Mouse (Mus musculus) MEL (cell line): ENCODE results near the gene Lhpp. TPM values are rescaled to one million over a fixed set of nuclear protein-coding genes. Genes with fewer than 3 reads are reported as not detected.

Experiments
- DNase-seq: peaks from one replicate; pipeline ENCODE4 v3.0.0; 2011; ENCODE audit warnings: low read depth, low spot score
- H3K27ac ChIP-seq: 2 replicates; pipeline ENCODE4 v1.5.1; 2012; ENCODE audit warnings: low read depth, mild to moderate bottlenecking, control low read depth, low read length, moderate library complexity; ENCODE audit not compliant: control insufficient read depth
- H3K27me3 ChIP-seq, 2 experiments: fragments of 150-350 bp in 1 of 2; sonication (generic) in 1 of 2; 2 replicates each; pipeline ENCODE4 v1.6.1; 2012; ENCODE audit warnings: low read length in 2 of 2, mild to moderate bottlenecking in 2 of 2, improper control_type of control experiment in 1 of 2, moderate library complexity in 1 of 2; ENCODE audit not compliant: insufficient read depth in 2 of 2, control insufficient read depth in 1 of 2
- H3K36me3 ChIP-seq, 2 experiments: 2 replicates each; pipeline ENCODE4 v1.6.1; 2012 to 2014; ENCODE audit warnings: low read length in 2 of 2, improper control_type of control experiment in 1 of 2, inconsistent platforms in 1 of 2, mild to moderate bottlenecking in 1 of 2; ENCODE audit not compliant: insufficient read depth in 2 of 2, control insufficient read depth in 1 of 2
- H3K4me1 ChIP-seq, 2 experiments: fragments of 150-350 bp in 1 of 2; sonication (generic) in 1 of 2; 2 replicates each; pipeline ENCODE4 v1.6.1; 2012; ENCODE audit warnings: low read length in 2 of 2, improper control_type of control experiment in 1 of 2, mild to moderate bottlenecking in 1 of 2; ENCODE audit not compliant: insufficient read depth in 2 of 2, control insufficient read depth in 1 of 2
- H3K4me3 ChIP-seq, 2 experiments: fragments of 150-350 bp in 1 of 2; sonication (generic) in 1 of 2; 2 replicates each; pipeline ENCODE4 v1.5.1; 2012; ENCODE audit warnings: low read depth in 2 of 2, low read length in 2 of 2, mild to moderate bottlenecking in 2 of 2, moderate library complexity in 2 of 2, control low read depth in 1 of 2, improper control_type of control experiment in 1 of 2; ENCODE audit not compliant: control insufficient read depth in 1 of 2, insufficient read depth in 1 of 2
- H3K79me2 ChIP-seq: 2 replicates; pipeline ENCODE4 v1.6.1; 2012; ENCODE audit warnings: mild to moderate bottlenecking, low read length, moderate library complexity; ENCODE audit not compliant: control insufficient read depth, poor library complexity, insufficient read depth
- H3K9ac ChIP-seq: 2 replicates; pipeline ENCODE4 v1.6.1; 2012; ENCODE audit warnings: low read depth, mild to moderate bottlenecking, control low read depth, low read length, moderate library complexity; ENCODE audit not compliant: control insufficient read depth, poor library complexity, severe bottlenecking
- H3K9me3 ChIP-seq: fragments of 150-350 bp; sonication (generic); replicated peaks from 2 replicates; pipeline ENCODE4 v1.6.1; 2012; ENCODE audit warnings: mild to moderate bottlenecking, low read length, improper control_type of control experiment, moderate library complexity; ENCODE audit not compliant: insufficient read depth
- BHLHE40 ChIP-seq: IDR thresholded peaks from 2 replicates; pipeline ENCODE4 v1.6.1; 2012; ENCODE audit warnings: low read depth, mild to moderate bottlenecking, inconsistent platforms, low read length, improper control_type of control experiment, borderline replicate concordance
- CTCF ChIP-seq, 3 experiments: IDR thresholded peaks in 2 of 3; conservative IDR thresholded peaks in 1 of 3; 2 replicates each; pipeline ENCODE4 v1.5.1; 2011 to 2012; ENCODE audit warnings: low read length in 3 of 3, low read depth in 2 of 3, mild to moderate bottlenecking in 2 of 3, improper control_type of control experiment in 1 of 3, inconsistent platforms in 1 of 3, mixed read lengths in 1 of 3, moderate library complexity in 1 of 3; ENCODE audit not compliant: control insufficient read depth in 1 of 3, insufficient read depth in 1 of 3, poor library complexity in 1 of 3, severe bottlenecking in 1 of 3
- ELF1 ChIP-seq: IDR thresholded peaks from 2 replicates; pipeline ENCODE4 v1.6.1; 2014; ENCODE audit warnings: low read depth, mild to moderate bottlenecking, inconsistent platforms, low read length, improper control_type of control experiment, moderate library complexity
- EP300 ChIP-seq, 2 experiments: IDR thresholded peaks; 2 replicates each; pipeline ENCODE4 v1.6.1; 2011; ENCODE audit warnings: improper control_type of control experiment in 2 of 2, low read length in 2 of 2, low read depth in 1 of 2, mild to moderate bottlenecking in 1 of 2
- GABPA ChIP-seq: IDR thresholded peaks from 2 replicates; pipeline ENCODE4 v1.6.1; 2012; ENCODE audit warnings: low read depth, mild to moderate bottlenecking, inconsistent platforms, low read length, improper control_type of control experiment, moderate library complexity
- MAX ChIP-seq: IDR thresholded peaks from 2 replicates; pipeline ENCODE4 v1.6.1; 2011; ENCODE audit warnings: low read length, improper control_type of control experiment
- MXI1 ChIP-seq: IDR thresholded peaks from 2 replicates; pipeline ENCODE4 v1.6.1; 2011; ENCODE audit warnings: mild to moderate bottlenecking, low read depth, low read length, improper control_type of control experiment
- NRF1 ChIP-seq: IDR thresholded peaks from 2 replicates; pipeline ENCODE4 v1.6.1; 2014; ENCODE audit warnings: low read depth, mild to moderate bottlenecking, inconsistent platforms, low read length, improper control_type of control experiment, moderate library complexity; ENCODE audit not compliant: poor library complexity, insufficient read depth, severe bottlenecking
- POLR2A ChIP-seq, 2 experiments: IDR thresholded peaks; 2 replicates each; pipeline ENCODE4 v1.6.1; 2011 to 2012; ENCODE audit warnings: low read length in 2 of 2, mild to moderate bottlenecking in 2 of 2, control low read depth in 1 of 2, improper control_type of control experiment in 1 of 2, low read depth in 1 of 2, moderate library complexity in 1 of 2; ENCODE audit not compliant: control insufficient read depth in 1 of 2, insufficient read depth in 1 of 2, poor library complexity in 1 of 2
- POLR2AphosphoS2 ChIP-seq: IDR thresholded peaks from 2 replicates; pipeline ENCODE4 v1.6.1; 2011; ENCODE audit warnings: low read length, improper control_type of control experiment
- POLR2AphosphoS5 ChIP-seq: IDR thresholded peaks from 2 replicates; pipeline ENCODE4 v1.6.1; 2012; ENCODE audit warnings: low read depth, borderline replicate concordance, mild to moderate bottlenecking, inconsistent platforms, low read length, moderate library complexity, mixed read lengths
- RAD21 ChIP-seq: IDR thresholded peaks from 2 replicates; pipeline ENCODE4 v1.6.1; 2011; ENCODE audit warnings: mild to moderate bottlenecking, low read depth, low read length, improper control_type of control experiment
- SMC3 ChIP-seq: IDR thresholded peaks from 2 replicates; pipeline ENCODE4 v1.6.1; 2011; ENCODE audit warnings: low read depth, low read length, improper control_type of control experiment
- USF2 ChIP-seq, 2 experiments: IDR thresholded peaks; 2 replicates each; pipeline ENCODE4 v1.6.1; 2011 to 2012; ENCODE audit warnings: improper control_type of control experiment in 2 of 2, low read length in 2 of 2, borderline replicate concordance in 1 of 2, inconsistent platforms in 1 of 2, low read depth in 1 of 2, mild to moderate bottlenecking in 1 of 2; ENCODE audit not compliant: insufficient read depth in 1 of 2
- ZC3H11A ChIP-seq: IDR thresholded peaks from 2 replicates; pipeline ENCODE4 v1.6.1; 2012; ENCODE audit warnings: low read depth, mild to moderate bottlenecking, inconsistent platforms, low read length, improper control_type of control experiment
- ZKSCAN1 ChIP-seq: IDR thresholded peaks from 2 replicates; pipeline ENCODE4 v1.6.1; 2012; ENCODE audit warnings: low read depth, mild to moderate bottlenecking, inconsistent platforms, low read length, improper control_type of control experiment, moderate library complexity
- ZNF384 ChIP-seq: IDR thresholded peaks from 2 replicates; pipeline ENCODE4 v1.6.1; 2012; ENCODE audit warnings: low read depth, mild to moderate bottlenecking, inconsistent platforms, low read length, improper control_type of control experiment
- polyA plus RNA-seq, 2 experiments: library from polyadenylated mRNA; stranded (reverse) in 1 of 2; unstranded in 1 of 2; fragments of >175 nt in 1 of 2; fragments of >200 nt in 1 of 2; gene quantifications; 2 replicates each; pipeline versions ENCODE4 v1.2.1 to v1.2.4; 2012; ENCODE audit warnings: low replicate concordance in 2 of 2, low read depth in 1 of 2; ENCODE audit not compliant: insufficient read length in 2 of 2, insufficient read depth in 1 of 2, missing spikeins in 1 of 2
- total RNA-seq: library from RNA; depleted of rRNA; stranded (reverse); fragments of 300-350 nt; gene quantifications from 2 replicates; pipeline ENCODE4 v1.2.3, GENCODE M21; 2012

Gene Lhpp
- total and polyA plus RNA-seq, 3 experiments: 31.0 to 39.3 TPM; not detected in 1

DNA sequence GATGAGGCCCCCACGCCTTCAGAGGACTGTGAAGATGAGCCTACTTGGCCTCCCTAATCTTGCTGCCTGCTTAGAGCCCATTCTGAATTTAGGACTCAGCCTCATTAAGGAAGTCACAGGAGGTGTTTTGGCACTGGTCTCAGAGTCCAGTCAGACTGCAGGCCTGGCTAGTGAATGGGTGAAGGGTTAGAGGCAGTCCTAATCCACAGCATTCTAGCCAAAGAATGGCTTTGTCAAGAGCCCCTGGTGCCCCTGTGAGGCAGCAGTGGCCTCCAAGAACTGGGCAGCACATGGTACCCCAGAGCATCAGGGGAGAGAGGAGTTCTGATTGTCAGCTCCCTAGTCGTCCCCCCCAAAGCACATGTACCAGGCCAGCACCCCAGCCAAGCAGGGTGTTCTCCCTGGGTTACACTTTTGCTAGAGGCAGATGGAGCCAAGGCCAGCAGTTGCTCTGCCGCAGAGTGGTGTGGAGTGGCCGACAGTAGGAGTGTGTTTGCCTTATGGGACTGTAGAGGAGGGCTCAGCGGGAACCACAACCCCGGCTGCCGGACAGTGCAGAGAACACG lies 94.0 kb downstream of the Lhpp start:
- H3K36me3 ChIP-seq: no peaks in the 10 kb centered on the region
- DNase-seq: no peak
- no peak for TF ChIP-seq USF2 (IDR thresholded peaks at IDR 0.05; ENCODE audit: borderline replicate concordance in 1 of 2, insufficient read depth in 1 of 2, low read depth in 1 of 2, low read length in 2 of 2)
- no peak for TF ChIP-seq ELF1
- TF ChIP-seq GABPA: no peak
- TF ChIP-seq EP300 (IDR thresholded peaks at IDR 0.05; ENCODE audit: low read depth in 1 of 2, low read length in 2 of 2): no peak
- no peak for TF ChIP-seq RAD21
- no peak for TF ChIP-seq NRF1
- TF ChIP-seq BHLHE40: no peak
- no peak for TF ChIP-seq MXI1
- TF ChIP-seq ZNF384: no peak
- no peak for TF ChIP-seq ZKSCAN1
- TF ChIP-seq POLR2AphosphoS2: no peak
- TF ChIP-seq POLR2A (IDR thresholded peaks at IDR 0.05; ENCODE audit: control insufficient read depth in 1 of 2, insufficient read depth in 1 of 2, low read depth in 1 of 2, low read length in 2 of 2, poor library complexity in 1 of 2): no peak
- TF ChIP-seq POLR2AphosphoS5: no peak
- no peak for TF ChIP-seq MAX
- no peaks in the 10 kb centered on the region for H3K27me3 ChIP-seq
- H3K9me3 ChIP-seq: no peaks in the 10 kb centered on the region
- no peak overlapping the region for H3K9ac ChIP-seq
- no peaks in the 10 kb centered on the region for H3K79me2 ChIP-seq
- no peaks in the 10 kb centered on the region for H3K4me1 ChIP-seq
- no peak overlapping the region for H3K4me3 ChIP-seq
- H3K27ac ChIP-seq: no peak overlapping the region

DNA sequence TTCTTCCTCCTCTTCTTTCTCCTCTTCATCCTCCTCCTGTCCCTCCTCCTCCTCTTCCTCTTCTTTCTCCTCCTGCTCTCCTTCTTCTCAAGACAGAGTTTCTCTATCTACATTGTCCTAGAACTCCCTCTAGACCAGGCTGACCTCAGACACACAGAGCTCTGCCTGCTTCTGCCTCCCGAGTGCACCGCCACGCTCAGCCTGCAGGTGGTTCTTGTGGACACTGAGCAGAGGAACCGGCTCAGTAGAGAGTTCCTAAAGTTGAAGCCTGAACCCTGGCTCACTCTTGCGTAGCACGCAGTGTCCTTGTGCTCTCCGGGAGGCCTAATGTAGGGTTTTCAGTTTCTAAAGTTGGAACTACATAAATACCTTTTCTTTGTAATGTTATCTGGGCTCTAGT lies 94.7 kb downstream of the Lhpp start:
- Histone ChIP-seq H3K9ac (no peak overlapping the region), H3K4me1 (no peaks in the 10 kb centered on the region), H3K27ac (no peak overlapping the region), H3K9me3 (no peaks in the 10 kb centered on the region), H3K79me2 (no peaks in the 10 kb centered on the region), H3K27me3 (no peaks in the 10 kb centered on the region), H3K4me3 (no peak overlapping the region), H3K36me3 (no peaks in the 10 kb centered on the region)
- peak; percentile 35 for DNase-seq
- TF ChIP-seq RAD21: peak; percentile 19
- 0 out of 2 replicates have a peak, but pooled peaks have one; percentile 10 for TF ChIP-seq ZC3H11A
- TF ChIP-seq USF2 (IDR thresholded peaks at IDR 0.05; ENCODE audit: borderline replicate concordance in 1 of 2, insufficient read depth in 1 of 2, low read depth in 1 of 2, low read length in 2 of 2): no peak
- peak; percentile 21 to 48 (median 42); a peak in 5 of 6 replicates for TF ChIP-seq CTCF (IDR thresholded peaks at IDR 0.05 in 2 of 3, conservative IDR thresholded peaks at IDR 0.05 in 1 of 3; ENCODE audit: control insufficient read depth in 1 of 3, insufficient read depth in 1 of 3, low read depth in 2 of 3, low read length in 3 of 3, poor library complexity in 1 of 3, severe bottlenecking in 1 of 3)
- TF ChIP-seq SMC3: peak; percentile 55
